Mouse (Mus musculus): ENCODE results near the gene Fyn. TPM values are rescaled to one million over a fixed set of nuclear protein-coding genes. Genes with fewer than 3 reads are reported as not detected.

The Fyn gene
- polyA plus RNA-seq, 1 experiment from 2014 or later: 36.0 TPM

GRCm38 (mm10) chr10:39587973-39588746 is 219.5 kb downstream of the Fyn start:
- Histone ChIP-seq H3K27ac (ENCODE audit: low read depth) (no peak overlapping the region), H3K27me3 (replicated peaks; ENCODE audit: control insufficient read depth, insufficient read depth, low read length) (no peaks in the 10 kb centered on the region), H3K4me3 (ENCODE audit: low read depth, low read length) (no peak overlapping the region), H3K9ac (ENCODE audit: low read length) (no peak overlapping the region), H3K36me3 (ENCODE audit: control insufficient read depth, insufficient read depth, low read length) (no peaks in the 10 kb centered on the region), H3K4me2 (ENCODE audit: low read length) (no peak overlapping the region), H3K4me1 (replicated peaks; ENCODE audit: control insufficient read depth, insufficient read depth, low read length) (peaks cover 10% of the 10 kb centered on the region), H3K9me3 (ENCODE audit: control insufficient read depth, low read length) (no peaks in the 10 kb centered on the region; the same call in 1 of the 2 replicates)
- ATAC-seq (replicated peaks; ENCODE audit: low FRiP score, low TSS enrichment, low read depth): no peak
- no peak for DNase-seq (ENCODE audit: low spot score)
- WGBS: 57% methylated on average over 8 of the region's 8 CpGs

GRCm38 (mm10) chr10:39589765-39590546 is 221.3 kb downstream of the Fyn start:
- WGBS: 76% methylated on average over 19 of the region's 19 CpGs
- ATAC-seq (replicated peaks; ENCODE audit: low FRiP score, low TSS enrichment, low read depth): no peak

GRCm38 (mm10) chr10:39590629-39591028 is 222.0 kb downstream of the Fyn start:
- Histone ChIP-seq H3K9ac (ENCODE audit: low read length) (no peak overlapping the region), H3K9me3 (ENCODE audit: control insufficient read depth, low read length) (peaks cover 10% of the 10 kb centered on the region; the same call in 1 of the 2 replicates), H3K36me3 (ENCODE audit: control insufficient read depth, insufficient read depth, low read length) (no peaks in the 10 kb centered on the region), H3K27me3 (replicated peaks; ENCODE audit: control insufficient read depth, insufficient read depth, low read length) (no peaks in the 10 kb centered on the region), H3K27ac (ENCODE audit: low read depth) (no peak overlapping the region), H3K4me1 (replicated peaks; ENCODE audit: control insufficient read depth, insufficient read depth, low read length) (peaks cover 15% of the 10 kb centered on the region), H3K4me2 (ENCODE audit: low read length) (no peak overlapping the region), H3K4me3 (ENCODE audit: low read depth, low read length) (no peak overlapping the region)
- DNase-seq (ENCODE audit: low spot score) (no peak), ATAC-seq (replicated peaks; ENCODE audit: low FRiP score, low TSS enrichment, low read depth) (no peak)
- 85% methylated on average over 10 of the region's 10 CpGs for WGBS

More at GRCm38 (mm10) chr10:39589765-39590546, 221.3 kb downstream of the Fyn start:
- Histone ChIP-seq H3K9me3 (ENCODE audit: control insufficient read depth, low read length) (peaks cover 10% of the 10 kb centered on the region; the same call in 1 of the 2 replicates), H3K4me3 (ENCODE audit: low read depth, low read length) (no peak overlapping the region), H3K27me3 (replicated peaks; ENCODE audit: control insufficient read depth, insufficient read depth, low read length) (no peaks in the 10 kb centered on the region), H3K4me1 (replicated peaks; ENCODE audit: control insufficient read depth, insufficient read depth, low read length) (peaks cover 10% of the 10 kb centered on the region), H3K9ac (ENCODE audit: low read length) (no peak overlapping the region), H3K4me2 (ENCODE audit: low read length) (no peak overlapping the region), H3K36me3 (ENCODE audit: control insufficient read depth, insufficient read depth, low read length) (no peaks in the 10 kb centered on the region), H3K27ac (ENCODE audit: low read depth) (no peak overlapping the region)
- DNase-seq (ENCODE audit: low spot score): no peak

- Histone ChIP-seq H3K9ac (ENCODE audit: low read length) (no peak overlapping the region), H3K27ac (ENCODE audit: low read depth) (no peak overlapping the region), H3K4me3 (ENCODE audit: low read depth, low read length) (no peak overlapping the region), H3K9me3 (ENCODE audit: control insufficient read depth, low read length) (peaks cover 10% of the 10 kb centered on the region; the same call in 1 of the 2 replicates), H3K4me2 (ENCODE audit: low read length) (no peak overlapping the region), H3K4me1 (replicated peaks; ENCODE audit: control insufficient read depth, insufficient read depth, low read length) (peaks cover 22% of the 10 kb centered on the region), H3K27me3 (replicated peaks; ENCODE audit: control insufficient read depth, insufficient read depth, low read length) (no peaks in the 10 kb centered on the region), H3K36me3 (ENCODE audit: control insufficient read depth, insufficient read depth, low read length) (no peaks in the 10 kb centered on the region)
- ATAC-seq (replicated peaks; ENCODE audit: low FRiP score, low TSS enrichment, low read depth) (no peak), DNase-seq (ENCODE audit: low spot score) (no peak)
- WGBS: 94% methylated on average over 4 of the region's 4 CpGs
Measured at GRCm38 (mm10) chr10:39592501-39592900, 223.8 kb downstream of the Fyn start.

- Histone ChIP-seq H3K9me3 (ENCODE audit: control insufficient read depth, low read length) (peaks cover 10% of the 10 kb centered on the region; the same call in 1 of the 2 replicates), H3K27ac (ENCODE audit: low read depth) (peak overlapping the region; percentile 76; the same call in 1 of the 2 replicates), H3K27me3 (replicated peaks; ENCODE audit: control insufficient read depth, insufficient read depth, low read length) (no peaks in the 10 kb centered on the region), H3K4me1 (replicated peaks; ENCODE audit: control insufficient read depth, insufficient read depth, low read length) (peaks cover 18% of the 10 kb centered on the region), H3K9ac (ENCODE audit: low read length) (no peak overlapping the region), H3K36me3 (ENCODE audit: control insufficient read depth, insufficient read depth, low read length) (no peaks in the 10 kb centered on the region), H3K4me2 (ENCODE audit: low read length) (no peak overlapping the region), H3K4me3 (ENCODE audit: low read depth, low read length) (no peak overlapping the region)
- DNase-seq (ENCODE audit: low spot score) (no peak), ATAC-seq (replicated peaks; ENCODE audit: low FRiP score, low TSS enrichment, low read depth) (no peak)
- WGBS: 89% methylated on average over 1 of the region's 1 CpGs
Measured at GRCm38 (mm10) chr10:39594716-39595115, 226.1 kb downstream of the Fyn start.

- Histone ChIP-seq H3K27me3 (replicated peaks; ENCODE audit: control insufficient read depth, insufficient read depth, low read length) (no peaks in the 10 kb centered on the region), H3K4me3 (ENCODE audit: low read depth, low read length) (no peak overlapping the region), H3K36me3 (ENCODE audit: control insufficient read depth, insufficient read depth, low read length) (no peaks in the 10 kb centered on the region), H3K4me1 (replicated peaks; ENCODE audit: control insufficient read depth, insufficient read depth, low read length) (peaks cover 18% of the 10 kb centered on the region), H3K9ac (ENCODE audit: low read length) (no peak overlapping the region), H3K27ac (ENCODE audit: low read depth) (peak overlapping the region; percentile 76), H3K4me2 (ENCODE audit: low read length) (no peak overlapping the region; the same call in 1 of the 2 replicates), H3K9me3 (ENCODE audit: control insufficient read depth, low read length) (peaks cover 10% of the 10 kb centered on the region; the same call in 1 of the 2 replicates)
- 41% methylated on average over 3 of the region's 3 CpGs for WGBS
- DNase-seq (ENCODE audit: low spot score) (no peak), ATAC-seq (replicated peaks; ENCODE audit: low FRiP score, low TSS enrichment, low read depth) (0 out of 2 replicates have a peak, but pooled peaks have one; percentile 53)
Measured at GRCm38 (mm10) chr10:39595862-39596261, 227.2 kb downstream of the Fyn start.

GRCm38 (mm10) chr10:39597116-39597791 is 228.6 kb downstream of the Fyn start:
- Histone ChIP-seq H3K4me3 (ENCODE audit: low read depth, low read length) (no peak overlapping the region), H3K27ac (ENCODE audit: low read depth) (no peak overlapping the region; the same call in 1 of the 2 replicates), H3K9ac (ENCODE audit: low read length) (no peak overlapping the region), H3K4me1 (replicated peaks; ENCODE audit: control insufficient read depth, insufficient read depth, low read length) (peaks cover 18% of the 10 kb centered on the region), H3K36me3 (ENCODE audit: control insufficient read depth, insufficient read depth, low read length) (no peaks in the 10 kb centered on the region), H3K27me3 (replicated peaks; ENCODE audit: control insufficient read depth, insufficient read depth, low read length) (no peaks in the 10 kb centered on the region), H3K9me3 (ENCODE audit: control insufficient read depth, low read length) (peaks cover 10% of the 10 kb centered on the region; the same call in 1 of the 2 replicates), H3K4me2 (ENCODE audit: low read length) (no peak overlapping the region)
- DNase-seq (ENCODE audit: low spot score): no peak
- ATAC-seq (replicated peaks; ENCODE audit: low FRiP score, low TSS enrichment, low read depth): no peak
- WGBS: 43% methylated on average over 9 of the region's 9 CpGs

- ATAC-seq (replicated peaks; ENCODE audit: low FRiP score, low TSS enrichment, low read depth) (no peak), DNase-seq (ENCODE audit: low spot score) (no peak)
- H3K27me3 ChIP-seq (replicated peaks; ENCODE audit: control insufficient read depth, insufficient read depth, low read length): no peaks in the 10 kb centered on the region
- no peak overlapping the region; the same call in 1 of the 2 replicates for H3K27ac ChIP-seq (ENCODE audit: low read depth)
- peaks cover 18% of the 10 kb centered on the region for H3K4me1 ChIP-seq (replicated peaks; ENCODE audit: control insufficient read depth, insufficient read depth, low read length)
- no peak overlapping the region for H3K4me3 ChIP-seq (ENCODE audit: low read depth, low read length)
- no peak overlapping the region for H3K9ac ChIP-seq (ENCODE audit: low read length)
- WGBS: 65% methylated on average over 3 of the region's 3 CpGs
- H3K4me2 ChIP-seq (ENCODE audit: low read length): no peak overlapping the region
- H3K9me3 ChIP-seq (ENCODE audit: control insufficient read depth, low read length): peaks cover 10% of the 10 kb centered on the region; the same call in 1 of the 2 replicates
- H3K36me3 ChIP-seq (ENCODE audit: control insufficient read depth, insufficient read depth, low read length): no peaks in the 10 kb centered on the region
Measured at GRCm38 (mm10) chr10:39597792-39598183, 229.1 kb downstream of the Fyn start.

Data from intestine, embryonic 14.5 days (tissue).